Mouse (Mus musculus) urinary bladder, adult 18-20 months (tissue): ENCODE results near the gene Reps1.

Source experiments
- DNase-seq, 2 experiments: peaks; one replicate each; pipeline ENCODE4 v3.0.0; 2022; ENCODE audit warnings: low spot score in 2 of 2, mixed read lengths in 2 of 2

The Reps1 gene

DNA sequence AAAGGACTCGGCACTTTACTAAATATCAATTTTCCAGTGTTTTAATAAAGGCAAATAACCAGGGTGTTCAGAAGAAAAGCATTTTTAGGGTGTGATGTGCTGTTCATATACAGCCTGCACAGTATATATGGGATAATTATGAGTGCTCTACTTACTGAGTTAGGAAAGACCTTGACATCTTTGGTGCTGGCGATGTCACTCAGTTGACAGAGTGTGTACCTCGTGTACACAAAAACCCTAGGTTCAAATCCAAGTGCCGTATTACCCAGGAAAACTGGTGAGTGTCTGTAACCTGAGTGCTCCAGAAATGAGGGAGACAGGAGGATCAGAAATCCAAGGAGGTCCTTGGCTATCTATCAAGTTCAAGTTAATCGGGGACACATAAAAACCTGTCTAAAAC, 84.0 kb downstream of the Reps1 start:
- no peak for DNase-seq

- DNase-seq: no peak
These were observed 85.7 kb downstream of the Reps1 start for GRCm38 (mm10) chr10:18141389-18141788.

DNA sequence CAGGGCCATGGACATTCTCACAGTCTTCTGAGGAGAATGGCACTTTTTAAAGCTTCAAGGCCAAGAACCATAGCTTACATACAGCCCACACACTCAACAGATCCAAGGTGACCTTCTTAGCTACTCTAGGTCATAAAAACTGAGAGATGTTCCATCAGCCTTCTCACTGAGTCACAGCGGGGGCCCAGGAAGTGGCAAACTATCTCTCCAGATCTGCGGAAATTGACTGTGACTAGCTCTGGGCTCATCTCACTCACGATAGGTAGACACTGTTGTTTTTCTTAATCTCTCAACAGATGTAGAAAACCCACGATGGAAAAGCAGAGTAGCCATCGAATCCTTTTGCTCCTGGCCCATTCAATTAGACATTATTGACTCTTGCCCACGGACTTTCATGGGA, 86.6 kb downstream of the Reps1 start:
- no peak for DNase-seq

GRCm38 (mm10) chr10:18147224-18147623, 91.6 kb downstream of the Reps1 start:
- no peak for DNase-seq

DNA sequence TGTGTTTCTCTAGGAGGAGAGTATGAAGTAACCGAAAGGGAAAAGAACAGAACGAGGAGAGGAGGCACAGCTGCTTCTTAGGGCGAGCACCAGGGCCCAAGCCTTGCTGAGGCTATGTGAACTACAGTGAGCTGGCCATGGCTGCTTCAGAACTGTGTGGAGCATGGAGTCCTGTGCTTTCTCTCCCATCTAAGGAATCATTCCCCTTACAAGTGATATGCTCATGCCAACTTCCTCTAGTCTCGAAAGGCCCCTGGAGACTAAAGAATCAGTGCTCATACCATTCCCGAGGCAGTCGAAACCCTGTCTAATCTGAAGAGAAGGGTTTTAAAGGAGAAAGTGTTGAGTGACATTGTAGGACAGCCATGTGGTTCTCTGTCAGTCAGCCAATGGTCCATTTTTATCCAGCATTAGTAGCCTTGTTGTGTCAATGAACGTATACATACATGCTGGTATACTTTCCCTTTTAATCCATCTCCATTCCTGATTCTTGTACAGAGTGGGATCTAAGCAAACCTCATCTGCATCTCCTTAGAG, 106.8 kb downstream of the Reps1 start:
- no peak for DNase-seq
